Mouse (Mus musculus): Measurements from ENCODE around the gene Car9. TPM values are rescaled to one million over a fixed set of nuclear protein-coding genes. Genes with fewer than 3 reads are reported as not detected.

Car9 gene
- polyA plus RNA-seq, 1 experiment from 2014 or later = 1.1 TPM

- Histone ChIP-seq H3K9me3 (ENCODE audit: low read length) (no peaks in the 10 kb centered on the region), H3K9ac (replicated peaks) (peak overlapping the region; percentile 89), H3K4me3 (ENCODE audit: low read depth, low read length) (peak overlapping the region; percentile 75), H3K4me1 (ENCODE audit: insufficient read depth) (peaks cover 49% of the 10 kb centered on the region), H3K4me2 (ENCODE audit: low read depth, low read length) (peak overlapping the region; percentile 95), H3K27ac (ENCODE audit: low read depth) (peak overlapping the region; percentile 99), H3K27me3 (ENCODE audit: insufficient read depth, low read length) (no peaks in the 10 kb centered on the region), H3K36me3 (replicated peaks; ENCODE audit: insufficient read depth, low read length) (peaks cover 32% of the 10 kb centered on the region)
- 1% methylated on average over 16 of the region's 16 CpGs for WGBS (ENCODE audit: insufficient replicate concordance)
- TF ChIP-seq EP300 (IDR thresholded peaks at IDR 0.05; ENCODE audit: low read depth) = no peak
- DNase-seq = no peak
- no peak for ATAC-seq
These were observed 54.8 kb downstream of the Car9 start for GRCm38 (mm10) chr4:43561436-43561996.

- WGBS (ENCODE audit: insufficient replicate concordance) = under 1% methylated on average over 57 of the region's 62 CpGs
These were observed 55.4 kb downstream of the Car9 start, which contains the start of the genes Creb3 and Tln1 for GRCm38 (mm10) chr4:43561997-43562768. Gene Creb3, plus strand, starts transcription at chr4:43562332. Gene Tln1, minus strand, starts transcription at chr4:43562691.

GRCm38 (mm10) chr4:43562769-43563600, 56.2 kb downstream of the Car9 start:
- Histone ChIP-seq H3K27me3 (ENCODE audit: insufficient read depth, low read length) (no peaks in the 10 kb centered on the region), H3K4me2 (ENCODE audit: low read depth, low read length) (peak overlapping the region; percentile 95), H3K36me3 (replicated peaks; ENCODE audit: insufficient read depth, low read length) (peaks cover 37% of the 10 kb centered on the region), H3K4me3 (ENCODE audit: low read depth, low read length) (peak overlapping the region; percentile 75), H3K9me3 (ENCODE audit: low read length) (no peaks in the 10 kb centered on the region), H3K9ac (replicated peaks) (peak overlapping the region; percentile 89), H3K27ac (ENCODE audit: low read depth) (peak overlapping the region; percentile 99), H3K4me1 (ENCODE audit: insufficient read depth) (peaks cover 43% of the 10 kb centered on the region)
- WGBS (ENCODE audit: insufficient replicate concordance) = 3% methylated on average over 22 of the region's 22 CpGs
- no peak for TF ChIP-seq CTCF (IDR thresholded peaks at IDR 0.05; ENCODE audit: low read depth)
- no peak for TF ChIP-seq EP300 (IDR thresholded peaks at IDR 0.05; ENCODE audit: low read depth)
- no peak for ATAC-seq
- DNase-seq = no peak

More at GRCm38 (mm10) chr4:43561997-43562768, 55.4 kb downstream of the Car9 start, which contains the start of the genes Creb3 and Tln1:
- ATAC-seq (peak; percentile 89), DNase-seq (peak; percentile 93)
- H3K9ac ChIP-seq (replicated peaks) = peak within 1 kb of the TSS; percentile 89
- no peaks in the 10 kb centered on the region for H3K27me3 ChIP-seq (ENCODE audit: insufficient read depth, low read length)
- peak within 1 kb of the TSS; percentile 99 for H3K27ac ChIP-seq (ENCODE audit: low read depth)
- peak within 1 kb of the TSS; percentile 75 for H3K4me3 ChIP-seq (ENCODE audit: low read depth, low read length)
- H3K9me3 ChIP-seq (ENCODE audit: low read length) = no peaks in the 10 kb centered on the region
- H3K36me3 ChIP-seq (replicated peaks; ENCODE audit: insufficient read depth, low read length) = peaks cover 33% of the 10 kb centered on the region
- TF ChIP-seq CTCF (IDR thresholded peaks at IDR 0.05; ENCODE audit: low read depth) (0 out of 2 replicates have a peak, but pooled peaks have one; percentile 21), EP300 (IDR thresholded peaks at IDR 0.05; ENCODE audit: low read depth) (peak; percentile 52; the same call in 1 of the 2 replicates)
- H3K4me2 ChIP-seq (ENCODE audit: low read depth, low read length) = peak within 1 kb of the TSS; percentile 95
- H3K4me1 ChIP-seq (ENCODE audit: insufficient read depth) = peaks cover 49% of the 10 kb centered on the region

Other genes with a start within 250 kb of the Car9 start
- gene Atp8b5, start 239.8 kb upstream of the Car9 start, polyA plus RNA-seq (2015; fragmentation: Nextera tagmentation; extraction: Ambion mirVana) = 0.02 and 0.13 TPM in 2 replicates
- gene Rusc2, start 125.0 kb upstream of the Car9 start, polyA plus RNA-seq (2015; fragmentation: Nextera tagmentation; extraction: Ambion mirVana) = 1.9 and 2.1 TPM in 2 replicates
- 0.14 TPM in 1 of 2 replicates, not detected in the other for gene Fam166b, start 77.8 kb upstream of the Car9 start, polyA plus RNA-seq (2015; fragmentation: Nextera tagmentation; extraction: Ambion mirVana)
- 1.2 TPM in 2 replicates for gene Tesk1, start 65.0 kb upstream of the Car9 start, polyA plus RNA-seq (2015; fragmentation: Nextera tagmentation; extraction: Ambion mirVana)
- 9.9 and 10.4 TPM in 2 replicates for gene Cd72, start 52.3 kb upstream of the Car9 start, polyA plus RNA-seq (2015; fragmentation: Nextera tagmentation; extraction: Ambion mirVana)
- 0.53 and 0.94 TPM in 2 replicates for gene Sit1, start 23.2 kb upstream of the Car9 start, polyA plus RNA-seq (2015; fragmentation: Nextera tagmentation; extraction: Ambion mirVana)
- gene Ccdc107, start 14.1 kb upstream of the Car9 start, polyA plus RNA-seq (2015; fragmentation: Nextera tagmentation; extraction: Ambion mirVana) = 41.1 and 46.0 TPM in 2 replicates
- gene Arhgef39, start 7.3 kb upstream of the Car9 start, polyA plus RNA-seq (2015; fragmentation: Nextera tagmentation; extraction: Ambion mirVana) = 14.2 and 15.2 TPM in 2 replicates
- gene Tpm2, start 16.8 kb downstream of the Car9 start, polyA plus RNA-seq (2015; fragmentation: Nextera tagmentation; extraction: Ambion mirVana) = 17.3 and 58.9 TPM in 2 replicates
- gene Creb3, start 55.4 kb downstream of the Car9 start, polyA plus RNA-seq (2015; fragmentation: Nextera tagmentation; extraction: Ambion mirVana) = 36.2 and 41.2 TPM in 2 replicates
- gene Tln1, start 55.7 kb downstream of the Car9 start, polyA plus RNA-seq (2015; fragmentation: Nextera tagmentation; extraction: Ambion mirVana) = 30.0 and 34.2 TPM in 2 replicates
- 6.3 and 7.3 TPM in 2 replicates for gene Rgp1, start 71.7 kb downstream of the Car9 start, polyA plus RNA-seq (2015; fragmentation: Nextera tagmentation; extraction: Ambion mirVana)
- gene Gba2, start 71.9 kb downstream of the Car9 start, polyA plus RNA-seq (2015; fragmentation: Nextera tagmentation; extraction: Ambion mirVana) = 7.3 and 8.4 TPM in 2 replicates
- 0.96 TPM in 1 of 2 replicates, not detected in the other for gene Msmp, start 77.5 kb downstream of the Car9 start, polyA plus RNA-seq (2015; fragmentation: Nextera tagmentation; extraction: Ambion mirVana)
- 0.54 and 0.82 TPM in 2 replicates for gene Npr2, start 125.0 kb downstream of the Car9 start, polyA plus RNA-seq (2015; fragmentation: Nextera tagmentation; extraction: Ambion mirVana)
- not detected in 2 replicates for gene Spag8, start 146.6 kb downstream of the Car9 start, polyA plus RNA-seq (2015; fragmentation: Nextera tagmentation; extraction: Ambion mirVana)
- gene Hint2, start 149.5 kb downstream of the Car9 start, polyA plus RNA-seq (2015; fragmentation: Nextera tagmentation; extraction: Ambion mirVana) = 159 and 186 TPM in 2 replicates
- 0.29 and 0.33 TPM in 2 replicates for gene Tmem8b, start 162.0 kb downstream of the Car9 start, polyA plus RNA-seq (2015; fragmentation: Nextera tagmentation; extraction: Ambion mirVana)
- 1.7 and 1.8 TPM in 2 replicates for gene Fam221b, start 162.2 kb downstream of the Car9 start, polyA plus RNA-seq (2015; fragmentation: Nextera tagmentation; extraction: Ambion mirVana)
- not detected in 2 replicates for gene Olfr70, start 193.8 kb downstream of the Car9 start, polyA plus RNA-seq (2015; fragmentation: Nextera tagmentation; extraction: Ambion mirVana)
- gene Olfr71, start 203.3 kb downstream of the Car9 start, polyA plus RNA-seq (2015; fragmentation: Nextera tagmentation; extraction: Ambion mirVana) = not detected in 2 replicates
- gene Hrct1, start 220.2 kb downstream of the Car9 start, polyA plus RNA-seq (2015; fragmentation: Nextera tagmentation; extraction: Ambion mirVana) = 0.40 and 0.50 TPM in 2 replicates
- gene Spaar, start 223.1 kb downstream of the Car9 start, polyA plus RNA-seq (2015; fragmentation: Nextera tagmentation; extraction: Ambion mirVana) = 0.07 and 0.13 TPM in 2 replicates

All from liver, postnatal 0 days (tissue).